Comparison of ENCODE assay signal across 8 mouse cellular contexts in the genomic region with DNA sequence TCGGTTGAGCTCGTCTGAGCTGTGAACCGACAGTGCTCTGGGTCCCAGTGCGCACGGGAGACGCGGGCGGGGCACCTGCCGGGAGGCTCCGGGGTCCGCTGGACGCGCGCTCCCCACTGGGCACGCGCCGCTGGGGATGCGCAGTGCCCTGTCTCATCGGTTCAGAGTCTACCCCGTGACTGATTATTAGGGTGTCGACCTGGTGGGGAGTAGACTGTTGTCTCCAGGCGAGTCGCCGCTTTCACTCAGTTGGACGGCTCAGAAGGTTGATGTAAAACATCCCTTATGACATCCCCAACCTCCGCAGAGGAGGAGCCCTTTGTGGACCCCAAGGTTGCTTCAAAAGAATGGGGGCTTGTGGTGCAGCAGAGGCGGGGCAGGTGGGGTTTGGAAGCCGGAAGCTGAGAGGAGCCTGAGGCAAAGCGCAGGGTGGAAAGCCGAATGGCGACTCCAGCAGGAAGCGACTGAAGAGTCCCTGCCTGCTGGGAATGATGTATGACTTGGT. TPM values are rescaled to one million over a fixed set of nuclear protein-coding genes. Genes with fewer than 3 reads are reported as not detected.
A peak's percentile ranks its signal among the peaks of the same experiment; 100 is the strongest.
DNase-seq lines count a peak whose midpoint lies in the region; ATAC-seq and TF ChIP-seq lines count a peak whose summit lies in the region.

No protein-coding gene starts in this region.

- H3K27me3 ChIP-seq in forebrain, embryonic 12.5 days = 0 out of 2 replicates have a peak, but pooled peaks cover 5% of the 10 kb centered on the region
- no peaks in the 10 kb centered on the region for H3K27me3 ChIP-seq in kidney, embryonic 14.5 days (ENCODE audit: control insufficient read depth, insufficient read depth, low read length)
- no peaks in the 10 kb centered on the region for H3K27me3 ChIP-seq in lung, postnatal 0 days (replicated peaks; ENCODE audit: insufficient read depth, low read length)
- no peaks in the 10 kb centered on the region for H3K27me3 ChIP-seq in stomach, embryonic 14.5 days (ENCODE audit: control insufficient read depth, insufficient read depth, low read length)

- peak overlapping the region; percentile 98 for H3K4me2 ChIP-seq in forebrain, embryonic 12.5 days
- H3K4me2 ChIP-seq in kidney, embryonic 14.5 days (replicated peaks; ENCODE audit: low read depth, low read length) = peak overlapping the region; percentile 89
- peak overlapping the region; percentile 83 for H3K4me2 ChIP-seq in lung, postnatal 0 days (replicated peaks; ENCODE audit: low read depth, low read length)
- peak overlapping the region; percentile 86 for H3K4me2 ChIP-seq in stomach, embryonic 14.5 days (replicated peaks; ENCODE audit: low read depth, low read length)

- H3K4me3 ChIP-seq in ES-E14 (ENCODE audit: insufficient read depth in 1 of 2, low read depth in 1 of 2, low read length in 2 of 2, poor library complexity in 1 of 2, severe bottlenecking in 1 of 2) = peak overlapping the region; percentile 82 to 98
- peak overlapping the region; percentile 84 for H3K4me3 ChIP-seq in forebrain, embryonic 12.5 days (replicated peaks)
- H3K4me3 ChIP-seq in kidney, embryonic 14.5 days (ENCODE audit: low read length) = peak overlapping the region; percentile 100
- peak overlapping the region; percentile 96 for H3K4me3 ChIP-seq in lung, postnatal 0 days (ENCODE audit: low read depth, low read length)
- peak overlapping the region; percentile 98 for H3K4me3 ChIP-seq in stomach, embryonic 14.5 days (ENCODE audit: low read depth, low read length)

- no peak for TF ChIP-seq CTCF in lung, postnatal 0 days (IDR thresholded peaks at IDR 0.05)

- DNase-seq in cerebellum, postnatal 14 days = peak; percentile 68 to 69
- no peak for DNase-seq in cerebellum, adult 9-10 months
- DNase-seq in ES-E14 (ENCODE audit: low read depth, low spot score) = no peak
- DNase-seq in lung, postnatal 0 days (ENCODE audit: low spot score) = peak; percentile 57
- DNase-seq in layer of hippocampus, postnatal 14 days (ENCODE audit: low spot score in 2 of 2) = no peak

- in situ Hi-C loops in ES-E14 (cut with MboI; ENCODE audit: low sequenced_read_pairs in 2 of 2, unreplicated experiment in 2 of 2) = no loop called here

- no peaks in the 10 kb centered on the region for H3K9me3 ChIP-seq in ES-E14 (ENCODE audit: control insufficient read depth, insufficient read depth, low read depth, low read length)
- no peaks in the 10 kb centered on the region for H3K9me3 ChIP-seq in forebrain, embryonic 12.5 days
- no peaks in the 10 kb centered on the region for H3K9me3 ChIP-seq in kidney, embryonic 14.5 days (ENCODE audit: control insufficient read depth, low read length)
- no peaks in the 10 kb centered on the region for H3K9me3 ChIP-seq in lung, postnatal 0 days (ENCODE audit: low read length)
- no peaks in the 10 kb centered on the region for H3K9me3 ChIP-seq in stomach, embryonic 14.5 days (ENCODE audit: control insufficient read depth, low read depth, low read length)

- H3K27ac ChIP-seq in ES-E14 (ENCODE audit: insufficient read depth, low read depth, low read length, poor library complexity, severe bottlenecking) = peak overlapping the region; percentile 82
- H3K27ac ChIP-seq in forebrain, embryonic 12.5 days = peak overlapping the region; percentile 94
- H3K27ac ChIP-seq in kidney, embryonic 14.5 days (ENCODE audit: low read depth, low read length) = peak overlapping the region; percentile 92
- H3K27ac ChIP-seq in lung, postnatal 0 days (ENCODE audit: low read length) = peak overlapping the region; percentile 99
- peak overlapping the region; percentile 96 for H3K27ac ChIP-seq in stomach, embryonic 14.5 days (ENCODE audit: low read length)

- TF ChIP-seq EP300 in lung, postnatal 0 days (IDR thresholded peaks at IDR 0.05) = no peak

- WGBS in forebrain, embryonic 12.5 days = under 1% methylated on average over 32 of the region's 32 CpGs
- WGBS in kidney, embryonic 14.5 days = 1% methylated on average over 32 of the region's 32 CpGs
- WGBS in lung, postnatal 0 days = under 1% methylated on average over 30 of the region's 32 CpGs
- 0% methylated on average over 32 of the region's 32 CpGs for WGBS in stomach, embryonic 14.5 days

- H3K4me1 ChIP-seq in ES-E14 (ENCODE audit: control insufficient read depth in 2 of 2, insufficient read depth in 2 of 2, low read length in 2 of 2, poor library complexity in 1 of 2) = peaks cover 5 to 6% of the 10 kb centered on the region in 2 experiments
- peaks cover 36% of the 10 kb centered on the region for H3K4me1 ChIP-seq in forebrain, embryonic 12.5 days
- peaks cover 25% of the 10 kb centered on the region for H3K4me1 ChIP-seq in kidney, embryonic 14.5 days (ENCODE audit: control insufficient read depth, insufficient read depth, low read length)
- peaks cover 16% of the 10 kb centered on the region; the same call in 1 of the 2 replicates for H3K4me1 ChIP-seq in lung, postnatal 0 days (ENCODE audit: insufficient read depth, low read depth, low read length)
- H3K4me1 ChIP-seq in stomach, embryonic 14.5 days (ENCODE audit: control insufficient read depth, insufficient read depth, low read length) = peaks cover 20% of the 10 kb centered on the region

- peak overlapping the region; percentile 97 for H3K9ac ChIP-seq in ES-E14 (ENCODE audit: insufficient read depth, low read depth, low read length, poor library complexity, severe bottlenecking)
- peak overlapping the region; percentile 89 for H3K9ac ChIP-seq in forebrain, embryonic 12.5 days
- peak overlapping the region; percentile 94 for H3K9ac ChIP-seq in kidney, embryonic 14.5 days (ENCODE audit: low read depth, low read length)
- peak overlapping the region; percentile 94 for H3K9ac ChIP-seq in lung, postnatal 0 days (replicated peaks; ENCODE audit: low read depth)
- peak overlapping the region; percentile 93 for H3K9ac ChIP-seq in stomach, embryonic 14.5 days (replicated peaks; ENCODE audit: low read depth, low read length)

- ATAC-seq in forebrain, embryonic 12.5 days (ENCODE audit: low FRiP score) = peak; percentile 84
- peak; percentile 70 for ATAC-seq in kidney, embryonic 14.5 days (ENCODE audit: low FRiP score, low TSS enrichment)
- ATAC-seq in lung, postnatal 0 days = peak; percentile 21
- ATAC-seq in stomach, embryonic 14.5 days (ENCODE audit: insufficient number of reproducible peaks, insufficient read depth, low FRiP score, low read depth) = peak; percentile 34; the same call in 1 of the 2 replicates

- no peaks in the 10 kb centered on the region for H3K36me3 ChIP-seq in ES-E14 (ENCODE audit: control insufficient read depth, insufficient read depth, low read length, poor library complexity, severe bottlenecking)
- no peaks in the 10 kb centered on the region for H3K36me3 ChIP-seq in forebrain, embryonic 12.5 days (replicated peaks)
- H3K36me3 ChIP-seq in kidney, embryonic 14.5 days (ENCODE audit: control insufficient read depth, insufficient read depth, low read length) = no peaks in the 10 kb centered on the region
- H3K36me3 ChIP-seq in lung, postnatal 0 days (ENCODE audit: insufficient read depth, low read length) = no peaks in the 10 kb centered on the region
- H3K36me3 ChIP-seq in stomach, embryonic 14.5 days (ENCODE audit: control insufficient read depth, insufficient read depth, low read length) = no peaks in the 10 kb centered on the region

TF ChIP-seq in ES-E14, 5 proteins besides CTCF, POLR2A, EP300 and RAD21:
- TF ChIP-seq HCFC1 (IDR thresholded peaks at IDR 0.05; ENCODE audit: borderline replicate concordance, insufficient read depth, low read length) (0 out of 2 replicates have a peak, but pooled peaks have one; percentile 0), MAFK (IDR thresholded peaks at IDR 0.05; ENCODE audit: insufficient read depth, low read depth, low read length) (no peak), CHD2 (IDR thresholded peaks at IDR 0.05; ENCODE audit: low read depth, low read length) (no peak), ZNF384 (IDR thresholded peaks at IDR 0.05; ENCODE audit: low read depth, low read length) (no peak), ZC3H11A (IDR thresholded peaks at IDR 0.05; ENCODE audit: borderline replicate concordance, low read depth, low read length) (no peak)
TF ChIP-seq in ES-E14: peak in this region for 1.

RNA-seq across cellular contexts. Expression of a gene that starts 0.5 kb away (rescaled TPM):
- total RNA-seq in ES-E14 (2012; rRNA removed) = 63.7 and 78.2 TPM in 2 replicates
- polyA plus RNA-seq in forebrain, embryonic 12.5 days (2016; fragmentation: Nextera tagmentation; extraction: Ambion mirVana) = 38.9 and 41.6 TPM in 2 replicates
- 43.4 and 44.3 TPM in 2 replicates for polyA plus RNA-seq in kidney, embryonic 14.5 days (2014; fragmentation: Nextera tagmentation; extraction: Ambion mirVana)
- 29.0 and 32.5 TPM in 2 replicates for polyA plus RNA-seq in lung, postnatal 0 days (2015; fragmentation: Nextera tagmentation; extraction: Ambion mirVana)
- 44.1 and 44.9 TPM in 2 replicates for polyA plus RNA-seq in stomach, embryonic 14.5 days (2014; fragmentation: Nextera tagmentation; extraction: Ambion mirVana)
- 100 to 1,000 TPM; 117 to 125 TPM for total RNA-seq in layer of hippocampus, postnatal 14 days (2021)

RNA-seq across cellular contexts. Expression of a gene that starts 28.6 kb away (rescaled TPM):
- 0.36 TPM in 1 of 2 replicates, not detected in the other for total RNA-seq in ES-E14 (2012; rRNA removed)
- 0.51 and 0.63 TPM in 2 replicates for polyA plus RNA-seq in forebrain, embryonic 12.5 days (2016; fragmentation: Nextera tagmentation; extraction: Ambion mirVana)
- polyA plus RNA-seq in kidney, embryonic 14.5 days (2014; fragmentation: Nextera tagmentation; extraction: Ambion mirVana) = 5.8 and 9.9 TPM in 2 replicates
- polyA plus RNA-seq in lung, postnatal 0 days (2015; fragmentation: Nextera tagmentation; extraction: Ambion mirVana) = 0.37 and 1.1 TPM in 2 replicates
- 0.93 and 1.5 TPM in 2 replicates for polyA plus RNA-seq in stomach, embryonic 14.5 days (2014; fragmentation: Nextera tagmentation; extraction: Ambion mirVana)
- total RNA-seq in layer of hippocampus, postnatal 14 days (2021) = 1 to 10 TPM in 1 of 2 experiments, under 1 TPM in 1; 0.62 to 1.8 TPM

RNA-seq across cellular contexts. Expression of a gene that starts 38.8 kb away (rescaled TPM):
- total RNA-seq in ES-E14 (2012; rRNA removed) = 1.8 and 5.6 TPM in 2 replicates
- polyA plus RNA-seq in forebrain, embryonic 12.5 days (2016; fragmentation: Nextera tagmentation; extraction: Ambion mirVana) = 1.4 and 3.3 TPM in 2 replicates
- 10.8 and 10.9 TPM in 2 replicates for polyA plus RNA-seq in kidney, embryonic 14.5 days (2014; fragmentation: Nextera tagmentation; extraction: Ambion mirVana)
- 21.3 and 24.4 TPM in 2 replicates for polyA plus RNA-seq in lung, postnatal 0 days (2015; fragmentation: Nextera tagmentation; extraction: Ambion mirVana)
- polyA plus RNA-seq in stomach, embryonic 14.5 days (2014; fragmentation: Nextera tagmentation; extraction: Ambion mirVana) = 5.7 and 6.8 TPM in 2 replicates
- 1 to 10 TPM; 1.2 to 2.3 TPM for total RNA-seq in layer of hippocampus, postnatal 14 days (2021)

Comparison
In these comparisons a context has a peak if more than half of its experiments do, and no peak if none do; other contexts are left out.
1. DNase-seq: peak in cerebellum, postnatal 14 days (2 of 2) and lung, postnatal 0 days (single experiment); none in cerebellum, adult 9-10 months (single experiment), ES-E14 (single experiment) and layer of hippocampus, postnatal 14 days (0 of 2).
2. ATAC-seq: peak in every context shown above with its lines; median percentile 84 in forebrain, embryonic 12.5 days; 70 in kidney, embryonic 14.5 days; 34 in stomach, embryonic 14.5 days; 21 in lung, postnatal 0 days.
3. Peak in every context shown above with its lines, with median percentiles within 50 percentile points of each other: H3K27ac ChIP-seq, H3K4me3 ChIP-seq, H3K9ac ChIP-seq and H3K4me2 ChIP-seq.